In the genomic region with DNA sequence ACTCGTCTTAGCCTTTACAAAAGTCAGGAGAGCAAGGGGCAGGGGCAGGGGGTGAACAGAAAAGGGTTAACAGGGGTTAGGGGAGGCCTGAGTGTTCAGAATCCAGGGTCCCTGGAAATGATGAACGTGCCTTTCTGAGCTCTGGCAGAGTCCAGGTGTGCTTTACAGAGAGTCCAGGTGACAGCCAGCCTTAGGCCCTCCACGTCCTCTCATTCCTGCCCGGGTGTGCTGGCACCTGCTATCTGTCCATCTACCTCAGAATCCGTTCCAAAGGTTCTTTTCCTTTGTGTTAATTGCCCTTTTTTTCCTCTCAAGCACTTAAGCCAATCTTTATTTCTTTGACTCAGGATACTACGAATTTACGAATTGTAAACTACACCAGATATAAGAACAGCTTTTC, we compare ENCODE assay signal across 18 mouse cellular contexts. TPM values are rescaled to one million over a fixed set of nuclear protein-coding genes. Genes with fewer than 3 reads are reported as not detected.
A peak's percentile ranks its signal among the peaks of the same experiment; 100 is the strongest.
DNase-seq lines count a peak whose midpoint lies in the region; ATAC-seq and TF ChIP-seq lines count a peak whose summit lies in the region.
"Had no signal": no experiment of that assay in that cellular context is flagged by ENCODE, and none has a peak within 500 bp of the region (broad histone marks: within the 10 kb centered on the region; RNA-seq: fewer than 3 reads in every experiment).

No protein-coding gene starts in this region.

- WGBS in kidney, adult 2 months: 42% methylated on average over 7 of the region's 7 CpGs
- 59% methylated on average over 7 of the region's 7 CpGs for WGBS in kidney, postnatal 0 days
- WGBS in intestine, embryonic 15.5 days: 54% methylated on average over 7 of the region's 7 CpGs
- WGBS in intestine, postnatal 0 days: 41% methylated on average over 7 of the region's 7 CpGs

- H3K27me3 ChIP-seq in kidney, adult 2 months (replicated peaks; ENCODE audit: control insufficient read depth, insufficient read depth, low read length): no peaks in the 10 kb centered on the region
- no peaks in the 10 kb centered on the region for H3K27me3 ChIP-seq in kidney, postnatal 0 days (ENCODE audit: insufficient read depth, low read length)
- H3K27me3 ChIP-seq in intestine, embryonic 15.5 days (replicated peaks): no peaks in the 10 kb centered on the region
- H3K27me3 ChIP-seq in intestine, postnatal 0 days (replicated peaks; ENCODE audit: control insufficient read depth, insufficient read depth, low read length): no peaks in the 10 kb centered on the region
- H3K27me3 ChIP-seq: hindbrain, embryonic 15.5 days had no signal

- no peaks in the 10 kb centered on the region for H3K36me3 ChIP-seq in kidney, adult 2 months (ENCODE audit: control insufficient read depth, insufficient read depth, low read length)
- 0 out of 2 replicates have a peak, but pooled peaks cover 5% of the 10 kb centered on the region for H3K36me3 ChIP-seq in kidney, postnatal 0 days (ENCODE audit: insufficient read depth, low read length)
- H3K36me3 ChIP-seq in intestine, embryonic 15.5 days: no peaks in the 10 kb centered on the region
- no peaks in the 10 kb centered on the region for H3K36me3 ChIP-seq in intestine, postnatal 0 days (ENCODE audit: control insufficient read depth, insufficient read depth)
- H3K36me3 ChIP-seq: hindbrain, embryonic 15.5 days had no signal

- peak; percentile 39 for DNase-seq in kidney, adult 2 months
- DNase-seq in kidney, adult 18-20 months: no peak
- DNase-seq in kidney, postnatal 0 days (ENCODE audit: low spot score): no peak
- DNase-seq in kidney, adult 8-10 months: no peak
- DNase-seq in frontal cortex, postnatal 36 days (ENCODE audit: low spot score in 2 of 2): no peak
- no peak for DNase-seq in gastrocnemius, postnatal 14 days
- DNase-seq: adrenal gland, adult 2 months; adrenal gland, postnatal 25 days; cerebellum, adult 2 months; cerebellum, postnatal 10 days; heart, adult 2 months had no signal

- no peak overlapping the region for H3K9ac ChIP-seq in kidney, postnatal 0 days (ENCODE audit: low read depth, low read length)
- no peak overlapping the region for H3K9ac ChIP-seq in intestine, embryonic 15.5 days
- H3K9ac ChIP-seq in intestine, postnatal 0 days (ENCODE audit: low read depth, low read length): no peak overlapping the region; the same call in 1 of the 2 replicates
- H3K9ac ChIP-seq: hindbrain, embryonic 15.5 days had no signal

- no peak for ATAC-seq in kidney, postnatal 0 days (replicated peaks; ENCODE audit: low FRiP score, low read depth)
- 0 out of 2 replicates have a peak, but pooled peaks have one; percentile 42 for ATAC-seq in intestine, embryonic 15.5 days
- peak; percentile 78 for ATAC-seq in intestine, postnatal 0 days

- no peak for TF ChIP-seq CTCF in kidney, adult 2 months (conservative IDR thresholded peaks at IDR 0.05; ENCODE audit: insufficient read depth, insufficient read length, low read depth, low read length)
- no peak for TF ChIP-seq CTCF in kidney, postnatal 0 days (IDR thresholded peaks at IDR 0.05; ENCODE audit: low read depth)
- no peak for TF ChIP-seq CTCF in intestine, postnatal 0 days (IDR thresholded peaks at IDR 0.05; ENCODE audit: low read depth)

- intact Hi-C loops in gastrocnemius, postnatal 14 days (cut with DNase I; ENCODE audit: low total_unique reads): no loop called here

- peak overlapping the region; percentile 45; the same call in 1 of the 2 replicates for H3K4me2 ChIP-seq in kidney, postnatal 0 days (ENCODE audit: low read length)
- H3K4me2 ChIP-seq in intestine, embryonic 15.5 days (replicated peaks): no peak overlapping the region
- H3K4me2 ChIP-seq in intestine, postnatal 0 days (replicated peaks; ENCODE audit: low read depth): 0 out of 2 replicates have a peak overlapping the region, but pooled peaks have one; percentile 17
- H3K4me2 ChIP-seq: heart, embryonic 11.5 days; hindbrain, embryonic 15.5 days had no signal

- TF ChIP-seq POLR2A in kidney, adult 2 months (IDR thresholded peaks at IDR 0.05; ENCODE audit: low read depth, low read length): no peak

- peaks cover 44% of the 10 kb centered on the region for H3K4me1 ChIP-seq in kidney, adult 2 months (ENCODE audit: control insufficient read depth, insufficient read depth, low read length)
- peaks cover 56% of the 10 kb centered on the region for H3K4me1 ChIP-seq in kidney, postnatal 0 days (replicated peaks; ENCODE audit: insufficient read depth, low read length)
- peaks cover 56% of the 10 kb centered on the region for H3K4me1 ChIP-seq in intestine, embryonic 15.5 days (replicated peaks)
- H3K4me1 ChIP-seq in intestine, postnatal 0 days (replicated peaks; ENCODE audit: control insufficient read depth, insufficient read depth, low read length): peaks cover 8% of the 10 kb centered on the region; the same call in 1 of the 2 replicates

- H3K4me3 ChIP-seq in kidney, adult 2 months (ENCODE audit: insufficient read depth, low read depth, low read length): peak overlapping the region; percentile 6; the same call in 1 of the 2 replicates
- H3K4me3 ChIP-seq in kidney, postnatal 0 days (replicated peaks; ENCODE audit: low read depth, low read length): no peak overlapping the region
- H3K4me3 ChIP-seq in intestine, embryonic 15.5 days (replicated peaks): no peak overlapping the region
- H3K4me3 ChIP-seq in intestine, postnatal 0 days (ENCODE audit: low read depth, low read length): no peak overlapping the region
- H3K4me3 ChIP-seq: embryonic facial prominence, embryonic 10.5 days; erythroblast, embryonic 14.5 days; forebrain, embryonic 10.5 days; heart, adult 2 months; hindbrain, embryonic 15.5 days had no signal

- H3K27ac ChIP-seq in kidney, adult 2 months (ENCODE audit: insufficient read depth, low read depth, low read length): no peak overlapping the region
- H3K27ac ChIP-seq in kidney, postnatal 0 days: no peak overlapping the region
- 0 out of 2 replicates have a peak overlapping the region, but pooled peaks have one; percentile 4 for H3K27ac ChIP-seq in intestine, embryonic 15.5 days
- peak overlapping the region; percentile 80 for H3K27ac ChIP-seq in intestine, postnatal 0 days (ENCODE audit: low read depth, low read length)
- H3K27ac ChIP-seq: embryonic facial prominence, embryonic 10.5 days; forebrain, embryonic 10.5 days; heart, adult 2 months; hindbrain, embryonic 15.5 days had no signal

- no peaks in the 10 kb centered on the region for H3K9me3 ChIP-seq in kidney, postnatal 0 days (replicated peaks; ENCODE audit: low read length)
- no peaks in the 10 kb centered on the region for H3K9me3 ChIP-seq in intestine, embryonic 15.5 days
- no peaks in the 10 kb centered on the region for H3K9me3 ChIP-seq in intestine, postnatal 0 days (ENCODE audit: control insufficient read depth)
- H3K9me3 ChIP-seq: embryonic facial prominence, embryonic 10.5 days; forebrain, embryonic 10.5 days; hindbrain, embryonic 15.5 days had no signal

RNA-seq across cellular contexts. Expression of gene Trio, which starts 32.1 kb away (rescaled TPM):
- polyA plus RNA-seq in kidney, adult 2 months (2012; rRNA removed): 37.2 and 44.5 TPM in 2 replicates
- 17.4 and 19.9 TPM in 2 replicates for polyA plus RNA-seq in kidney, postnatal 0 days (2015; fragmentation: Nextera tagmentation; extraction: Ambion mirVana)
- polyA plus RNA-seq in intestine, embryonic 15.5 days (2015; fragmentation: Nextera tagmentation; extraction: Ambion mirVana): 15.9 and 17.5 TPM in 2 replicates
- polyA plus RNA-seq in intestine, postnatal 0 days (2015; fragmentation: Nextera tagmentation; extraction: Ambion mirVana): 10.0 and 11.8 TPM in 2 replicates
- 10 to 100 TPM; 35.1 to 37.2 TPM for total RNA-seq in gastrocnemius, postnatal 14 days (2021)

Comparison
In these comparisons a context has a peak if more than half of its experiments do, and no peak if none do; other contexts are left out.
1. H3K27ac ChIP-seq: peak in intestine, embryonic 15.5 days (single experiment) and intestine, postnatal 0 days (single experiment); none in kidney, adult 2 months (single experiment) and kidney, postnatal 0 days (single experiment).